Mouse (Mus musculus): ENCODE data around the gene Nfya. TPM values are rescaled to one million over a fixed set of nuclear protein-coding genes. Genes with fewer than 3 reads are reported as not detected.
"Not testable (repeated sequence)": the region's sequence is repeated elsewhere in the genome, so short reads cannot be mapped to it uniquely, and the experiment has no call there.

Nfya gene
- polyA plus RNA-seq, 1 experiment from 2014 or later, result 3.5 TPM

- no peak for ATAC-seq (ENCODE audit: low FRiP score, low TSS enrichment)
Measured at GRCm38 (mm10) chr17:48359616-48360015, 50.1 kb downstream of the Nfya start, which contains the start of gene Treml1. Gene Treml1 (plus strand): TSS chr17:48359916.

GRCm38 (mm10) chr17:48357892-48358291 is 51.8 kb downstream of the Nfya start:
- Histone ChIP-seq H3K27ac (replicated peaks) (no peak overlapping the region), H3K4me1 (replicated peaks; ENCODE audit: control insufficient read depth, insufficient read depth) (no peaks in the 10 kb centered on the region), H3K36me3 (ENCODE audit: control insufficient read depth, insufficient read depth, low read length) (no peaks in the 10 kb centered on the region), H3K9me3 (ENCODE audit: control insufficient read depth, low read length) (no peaks in the 10 kb centered on the region), H3K4me2 (replicated peaks; ENCODE audit: low read depth) (no peak overlapping the region), H3K4me3 (ENCODE audit: low read depth, low read length) (no peak overlapping the region), H3K9ac (ENCODE audit: low read length) (no peak overlapping the region), H3K27me3 (ENCODE audit: control insufficient read depth, insufficient read depth, low read length) (no peaks in the 10 kb centered on the region)
- no peak for ATAC-seq (ENCODE audit: low FRiP score, low TSS enrichment)
- no peak for TF ChIP-seq CTCF (IDR thresholded peaks at IDR 0.05; ENCODE audit: low read depth)
- WGBS, result 39% methylated on average over 2 of the region's 2 CpGs
- DNase-seq (ENCODE audit: low spot score), result no peak

More at GRCm38 (mm10) chr17:48359616-48360015, 50.1 kb downstream of the Nfya start, which contains the start of gene Treml1:
- Histone ChIP-seq H3K36me3 (ENCODE audit: control insufficient read depth, insufficient read depth, low read length) (no peaks in the 10 kb centered on the region), H3K9ac (ENCODE audit: low read length) (no peak within 1 kb of the TSS), H3K4me1 (replicated peaks; ENCODE audit: control insufficient read depth, insufficient read depth) (no peaks in the 10 kb centered on the region), H3K27me3 (ENCODE audit: control insufficient read depth, insufficient read depth, low read length) (no peaks in the 10 kb centered on the region), H3K4me3 (ENCODE audit: low read depth, low read length) (no peak within 1 kb of the TSS), H3K4me2 (replicated peaks; ENCODE audit: low read depth) (no peak within 1 kb of the TSS), H3K27ac (replicated peaks) (no peak within 1 kb of the TSS), H3K9me3 (ENCODE audit: control insufficient read depth, low read length) (no peaks in the 10 kb centered on the region)
- 64% methylated on average over 7 of the region's 7 CpGs for WGBS
- TF ChIP-seq EP300 (optimal IDR thresholded peaks at IDR 0.05), result no peak
- TF ChIP-seq CTCF (IDR thresholded peaks at IDR 0.05; ENCODE audit: low read depth), result no peak
- DNase-seq (ENCODE audit: low spot score), result no peak

GRCm38 (mm10) chr17:48355822-48356221 is 53.9 kb downstream of the Nfya start:
- WGBS, result 76% methylated on average over 3 of the region's 3 CpGs
- Histone ChIP-seq H3K4me1 (replicated peaks; ENCODE audit: control insufficient read depth, insufficient read depth) (no peaks in the 10 kb centered on the region), H3K9ac (ENCODE audit: low read length) (no peak overlapping the region), H3K36me3 (ENCODE audit: control insufficient read depth, insufficient read depth, low read length) (no peaks in the 10 kb centered on the region), H3K4me2 (replicated peaks; ENCODE audit: low read depth) (no peak overlapping the region), H3K4me3 (ENCODE audit: low read depth, low read length) (no peak overlapping the region), H3K27ac (replicated peaks) (no peak overlapping the region), H3K27me3 (ENCODE audit: control insufficient read depth, insufficient read depth, low read length) (no peaks in the 10 kb centered on the region), H3K9me3 (ENCODE audit: control insufficient read depth, low read length) (no peaks in the 10 kb centered on the region)
- ATAC-seq (ENCODE audit: low FRiP score, low TSS enrichment) (no peak), DNase-seq (ENCODE audit: low spot score) (no peak)
- TF ChIP-seq CTCF (IDR thresholded peaks at IDR 0.05; ENCODE audit: low read depth) (no peak), EP300 (optimal IDR thresholded peaks at IDR 0.05) (no peak)

- H3K27ac ChIP-seq (replicated peaks); H3K4me2 ChIP-seq (replicated peaks; ENCODE audit: low read depth): not testable (repeated sequence)
- 80% methylated on average over 7 of the region's 7 CpGs for WGBS
Measured at GRCm38 (mm10) chr17:48352976-48353375, 56.7 kb downstream of the Nfya start.

GRCm38 (mm10) chr17:48350681-48351193 is 59.0 kb downstream of the Nfya start:
- Histone ChIP-seq H3K4me1 (replicated peaks; ENCODE audit: control insufficient read depth, insufficient read depth) (no peaks in the 10 kb centered on the region), H3K27me3 (ENCODE audit: control insufficient read depth, insufficient read depth, low read length) (no peaks in the 10 kb centered on the region), H3K9ac (ENCODE audit: low read length) (no peak overlapping the region), H3K27ac (replicated peaks) (no peak overlapping the region), H3K4me2 (replicated peaks; ENCODE audit: low read depth) (no peak overlapping the region), H3K4me3 (ENCODE audit: low read depth, low read length) (no peak overlapping the region), H3K36me3 (ENCODE audit: control insufficient read depth, insufficient read depth, low read length) (no peaks in the 10 kb centered on the region), H3K9me3 (ENCODE audit: control insufficient read depth, low read length) (no peaks in the 10 kb centered on the region)
- DNase-seq (ENCODE audit: low spot score), result no peak
- ATAC-seq (ENCODE audit: low FRiP score, low TSS enrichment), result no peak
- 70% methylated on average over 5 of the region's 5 CpGs for WGBS
- TF ChIP-seq EP300 (optimal IDR thresholded peaks at IDR 0.05) (no peak), CTCF (IDR thresholded peaks at IDR 0.05; ENCODE audit: low read depth) (no peak)

More at GRCm38 (mm10) chr17:48352976-48353375, 56.7 kb downstream of the Nfya start:
- ATAC-seq (ENCODE audit: low FRiP score, low TSS enrichment); H3K4me1 ChIP-seq (replicated peaks; ENCODE audit: control insufficient read depth, insufficient read depth); H3K9ac ChIP-seq (ENCODE audit: low read length); H3K36me3 ChIP-seq (ENCODE audit: control insufficient read depth, insufficient read depth, low read length); H3K27me3 ChIP-seq (ENCODE audit: control insufficient read depth, insufficient read depth, low read length); H3K9me3 ChIP-seq (ENCODE audit: control insufficient read depth, low read length); H3K4me3 ChIP-seq (ENCODE audit: low read depth, low read length); DNase-seq (ENCODE audit: low spot score): not testable (repeated sequence)

GRCm38 (mm10) chr17:48347287-48347686 is 62.4 kb downstream of the Nfya start:
- Histone ChIP-seq H3K9me3 (ENCODE audit: control insufficient read depth, low read length) (no peaks in the 10 kb centered on the region), H3K4me3 (ENCODE audit: low read depth, low read length) (no peak overlapping the region), H3K27me3 (ENCODE audit: control insufficient read depth, insufficient read depth, low read length) (no peaks in the 10 kb centered on the region), H3K4me1 (replicated peaks; ENCODE audit: control insufficient read depth, insufficient read depth) (no peaks in the 10 kb centered on the region), H3K4me2 (replicated peaks; ENCODE audit: low read depth) (no peak overlapping the region), H3K27ac (replicated peaks) (no peak overlapping the region), H3K9ac (ENCODE audit: low read length) (no peak overlapping the region), H3K36me3 (ENCODE audit: control insufficient read depth, insufficient read depth, low read length) (no peaks in the 10 kb centered on the region)
- no peak for DNase-seq (ENCODE audit: low spot score)
- no peak for ATAC-seq (ENCODE audit: low FRiP score, low TSS enrichment)
- 69% methylated on average over 2 of the region's 2 CpGs for WGBS
- TF ChIP-seq CTCF (IDR thresholded peaks at IDR 0.05; ENCODE audit: low read depth) (no peak), EP300 (optimal IDR thresholded peaks at IDR 0.05) (no peak)
